Mouse (Mus musculus) hindlimb bud, embryonic 11.5 days (tissue): ENCODE measurements around the gene Mtor.

Experiments
- DNase-seq: peaks from one replicate; pipeline ENCODE4 v3.0.0-alpha.2; 2012; ENCODE audit warnings: low read depth, low spot score; ENCODE audit errors: extremely low spot score

Gene Mtor

GRCm38 (mm10) chr4:148441931-148442330 is 6.5 kb upstream of the Mtor start:
- no peak for DNase-seq

- no peak for DNase-seq
Observed at GRCm38 (mm10) chr4:148442598-148442997, 5.8 kb upstream of the Mtor start.

GRCm38 (mm10) chr4:148444250-148444967 is 4.0 kb upstream of the Mtor start, which contains the start of gene Ubiad1:
Gene Ubiad1 (minus strand): TSS chr4:148444771.
- DNase-seq = peak; percentile 30

- DNase-seq = no peak
Observed at GRCm38 (mm10) chr4:148448853-148449245, 438 bp downstream of the Mtor start.

GRCm38 (mm10) chr4:148453707-148454106 is 5.3 kb downstream of the Mtor start:
- DNase-seq = no peak

- DNase-seq = no peak
Observed at GRCm38 (mm10) chr4:148455477-148456025, 7.1 kb downstream of the Mtor start.

- no peak for DNase-seq
Observed at GRCm38 (mm10) chr4:148460656-148461284, 12.4 kb downstream of the Mtor start.

GRCm38 (mm10) chr4:148461772-148462171 is 13.4 kb downstream of the Mtor start:
- no peak for DNase-seq

GRCm38 (mm10) chr4:148462717-148463116 is 14.3 kb downstream of the Mtor start:
- no peak for DNase-seq

GRCm38 (mm10) chr4:148463208-148463960 is 15.0 kb downstream of the Mtor start:
- no peak for DNase-seq

- DNase-seq = no peak
Observed at GRCm38 (mm10) chr4:148464301-148464700, 15.9 kb downstream of the Mtor start.

GRCm38 (mm10) chr4:148464869-148465268 is 16.5 kb downstream of the Mtor start:
- no peak for DNase-seq

GRCm38 (mm10) chr4:148466511-148467079 is 18.2 kb downstream of the Mtor start:
- no peak for DNase-seq

GRCm38 (mm10) chr4:148468396-148468795 is 20.0 kb downstream of the Mtor start:
- no peak for DNase-seq

GRCm38 (mm10) chr4:148469487-148470252 is 21.3 kb downstream of the Mtor start:
- DNase-seq = no peak

GRCm38 (mm10) chr4:148471363-148471806 is 23.0 kb downstream of the Mtor start:
- peak; percentile 79 for DNase-seq

GRCm38 (mm10) chr4:148472436-148473174 is 24.2 kb downstream of the Mtor start:
- no peak for DNase-seq

- no peak for DNase-seq
Observed at GRCm38 (mm10) chr4:148473496-148473895, 25.1 kb downstream of the Mtor start.

GRCm38 (mm10) chr4:148480245-148480644 is 31.8 kb downstream of the Mtor start:
- DNase-seq = no peak
